ENCODE assay signal across 13 mouse cellular contexts in the genomic region with DNA sequence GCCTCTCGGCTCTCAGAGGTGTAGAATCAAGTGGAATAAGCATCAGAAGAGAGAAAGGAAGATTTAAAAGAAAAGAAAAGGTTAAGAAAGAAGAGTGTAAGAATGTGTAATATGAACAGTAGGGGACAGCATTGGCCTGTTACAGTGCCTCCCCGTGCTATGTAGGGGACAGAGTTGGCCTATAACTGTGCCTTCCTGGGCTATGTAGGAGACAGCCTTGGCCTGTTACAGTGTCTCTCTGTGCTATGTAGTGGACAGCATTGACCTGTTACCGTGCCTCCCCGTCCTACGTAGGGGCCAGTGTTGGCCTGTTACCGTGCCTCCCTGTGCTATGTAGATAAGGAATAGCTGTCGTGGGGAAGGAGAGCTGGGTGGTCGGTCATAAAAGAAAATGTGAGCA. TPM values are rescaled to one million over a fixed set of nuclear protein-coding genes. Genes with fewer than 3 reads are reported as not detected.
DNase-seq lines count a peak whose midpoint lies in the region; ATAC-seq and TF ChIP-seq lines count a peak whose summit lies in the region.
"Had no signal": no experiment of that assay in that cellular context is flagged by ENCODE, and none has a peak within 500 bp of the region (broad histone marks: within the 10 kb centered on the region; RNA-seq: fewer than 3 reads in every experiment).

No protein-coding gene starts in this region.

- dilution Hi-C loops in CH12.LX (cut with MboI; ENCODE audit: extremely low pct_ligation_motif_present, extremely low pct_unique_long_range_greater_than_20kb, low sequenced_read_pairs) = no loop called here

- TF ChIP-seq EP300 in CH12.LX (IDR thresholded peaks at IDR 0.05; ENCODE audit: low read length) = no peak

- H3K9me3 ChIP-seq in kidney, embryonic 14.5 days (ENCODE audit: control insufficient read depth, low read length) = no peaks in the 10 kb centered on the region
- H3K9me3 ChIP-seq in CH12.LX (replicated peaks; ENCODE audit: low read length) = peaks cover 4% of the 10 kb centered on the region
- H3K9me3 ChIP-seq: limb, embryonic 12.5 days had no signal

- H3K4me1 ChIP-seq in kidney, embryonic 14.5 days (ENCODE audit: control insufficient read depth, insufficient read depth, low read length) = no peaks in the 10 kb centered on the region
- no peaks in the 10 kb centered on the region for H3K4me1 ChIP-seq in CH12.LX (ENCODE audit: control insufficient read depth in 1 of 2, insufficient read depth in 2 of 2)
- H3K4me1 ChIP-seq: limb, embryonic 12.5 days had no signal

- H3K27me3 ChIP-seq in kidney, embryonic 14.5 days (ENCODE audit: control insufficient read depth, insufficient read depth, low read length) = no peaks in the 10 kb centered on the region
- H3K27me3 ChIP-seq in CH12.LX (replicated peaks) = no peaks in the 10 kb centered on the region
- H3K27me3 ChIP-seq: limb, embryonic 12.5 days had no signal

- intact Hi-C loops in gastrocnemius, adult 2 months (cut with DNase I) = loop anchor here (1.0 kb wide), 1 partner anchor 49 kb away; no protein-coding TSS in a partner anchor
- intact Hi-C loops in heart, postnatal 10 days (cut with DNase I) = loop anchor here (1.0 kb wide), 1 partner anchor 49 kb away; no protein-coding TSS in a partner anchor

- no peak overlapping the region for H3K4me2 ChIP-seq in kidney, embryonic 14.5 days (replicated peaks; ENCODE audit: low read depth, low read length)
- no peak overlapping the region for H3K4me2 ChIP-seq in CH12.LX (ENCODE audit: insufficient read depth, low read depth, poor library complexity, severe bottlenecking)
- H3K4me2 ChIP-seq: limb, embryonic 12.5 days had no signal

- no peak overlapping the region for H3K4me3 ChIP-seq in gastrocnemius, adult 2 months
- H3K4me3 ChIP-seq in kidney, embryonic 14.5 days (ENCODE audit: low read length) = no peak overlapping the region
- no peak overlapping the region for H3K4me3 ChIP-seq in CH12.LX (replicated peaks in 1 of 3; ENCODE audit: low read depth in 2 of 3, low read length in 2 of 3, poor library complexity in 1 of 3)
- H3K4me3 ChIP-seq: limb, embryonic 12.5 days had no signal

- no peak overlapping the region for H3K9ac ChIP-seq in kidney, embryonic 14.5 days (ENCODE audit: low read depth, low read length)
- H3K9ac ChIP-seq in CH12.LX (ENCODE audit: insufficient read depth, low read depth) = no peak overlapping the region
- H3K9ac ChIP-seq: limb, embryonic 12.5 days had no signal

- 0 out of 2 replicates have a peak, but pooled peaks have one; percentile 62 for ATAC-seq in kidney, embryonic 14.5 days (ENCODE audit: low FRiP score, low TSS enrichment)

- peak overlapping the region; percentile 72 for H3K27ac ChIP-seq in gastrocnemius, adult 2 months
- H3K27ac ChIP-seq in kidney, embryonic 14.5 days (ENCODE audit: low read depth, low read length) = no peak overlapping the region
- H3K27ac ChIP-seq in CH12.LX (ENCODE audit: insufficient read depth, low read depth) = no peak overlapping the region
- H3K27ac ChIP-seq: limb, embryonic 12.5 days had no signal

- no peak for TF ChIP-seq POLR2A in CH12.LX (IDR thresholded peaks at IDR 0.05; ENCODE audit: low read depth, low read length)

- no peaks in the 10 kb centered on the region for H3K79me2 ChIP-seq in CH12.LX (replicated peaks; ENCODE audit: control insufficient read depth, extremely low read depth, insufficient read depth, poor library complexity, severe bottlenecking)

- WGBS in kidney, embryonic 14.5 days = 91% methylated on average over 8 of the region's 8 CpGs

- DNase-seq in gastrocnemius, adult 2 months = peak; percentile 36
- no peak for DNase-seq in gastrocnemius, postnatal 10 days
- DNase-seq in kidney, postnatal 36 days = no peak
- DNase-seq in CH12.LX (ENCODE audit: extremely low read depth) = no peak
- peak; percentile 7 to 12 for DNase-seq in heart, postnatal 10 days
- DNase-seq in thymus, postnatal 10 days (ENCODE audit: low spot score in 2 of 2) = no peak
- DNase-seq in left cerebral cortex, adult 9 months (ENCODE audit: low spot score in 2 of 2) = no peak
- DNase-seq: adrenal gland, postnatal 10 days; kidney, adult 8-10 months; lung, postnatal 36 days; right cerebral cortex, postnatal 14 days had no signal

- in situ Hi-C loops in CH12.LX (cut with MboI; ENCODE audit: low pct_ligation_motif_present, low pct_unique_long_range_greater_than_20kb, low sequenced_read_pairs) = no loop called here

- peak; percentile 40 for TF ChIP-seq RAD21 in CH12.LX (IDR thresholded peaks at IDR 0.05; ENCODE audit: low read depth, low read length)

- peaks cover 76% of the 10 kb centered on the region for H3K36me3 ChIP-seq in kidney, embryonic 14.5 days (ENCODE audit: control insufficient read depth, insufficient read depth, low read length)
- H3K36me3 ChIP-seq in CH12.LX (replicated peaks in 1 of 2; ENCODE audit: control insufficient read depth in 1 of 2, insufficient read depth in 1 of 2, low read length in 1 of 2) = peaks cover 80 to 97% of the 10 kb centered on the region in 2 experiments

- peak; percentile 69 for TF ChIP-seq CTCF in gastrocnemius, adult 2 months (IDR thresholded peaks at IDR 0.05)
- peak in 1 of 2 experiments; percentile 43; a peak in 2 of 4 replicates for TF ChIP-seq CTCF in CH12.LX (conservative IDR thresholded peaks at IDR 0.05 in 1 of 2, IDR thresholded peaks at IDR 0.05 in 1 of 2; ENCODE audit: low read depth in 2 of 2, low read length in 2 of 2)

TF ChIP-seq in CH12.LX, 34 proteins besides CTCF, POLR2A, EP300 and RAD21:
- TF ChIP-seq HCFC1 (IDR thresholded peaks at IDR 0.05; ENCODE audit: low read depth, low read length) = no peak
- no peak for TF ChIP-seq NELFE (IDR thresholded peaks at IDR 0.05; ENCODE audit: low read depth, low read length)
- TF ChIP-seq POLR2AphosphoS2 (IDR thresholded peaks at IDR 0.05; ENCODE audit: low read depth, low read length) = no peak
- TF ChIP-seq JUND (conservative IDR thresholded peaks at IDR 0.05; ENCODE audit: low read depth, low read length) = no peak
- TF ChIP-seq NRF1 (IDR thresholded peaks at IDR 0.05; ENCODE audit: low read depth, low read length) = no peak
- TF ChIP-seq RCOR1 (conservative IDR thresholded peaks at IDR 0.05; ENCODE audit: low read depth, low read length) = no peak
- no peak for TF ChIP-seq IRF4 (IDR thresholded peaks at IDR 0.05; ENCODE audit: low read depth, low read length)
- no peak for TF ChIP-seq USF2 (conservative IDR thresholded peaks at IDR 0.05; ENCODE audit: low read depth, low read length)

RNA-seq across cellular contexts. Expression of gene Fam120b, which starts 23.5 kb away (rescaled TPM):
- 10 to 100 TPM; 10.9 to 12.8 TPM for total RNA-seq in gastrocnemius, adult 2 months (2021)
- 10 to 100 TPM in 1 of 2 experiments, 1 to 10 TPM in 1; 9.8 to 12.0 TPM for total RNA-seq in gastrocnemius, postnatal 10 days (2021)
- 18.8 and 29.4 TPM in 2 replicates for polyA plus RNA-seq in kidney, embryonic 14.5 days (2014; fragmentation: Nextera tagmentation; extraction: Ambion mirVana)
- total RNA-seq in CH12.LX (2012; rRNA removed) (17.8 and 19.5 TPM in 2 replicates), CH12.LX (2014; rRNA removed) (17.2 and 18.7 TPM in 2 replicates)
- 14.9 and 18.1 TPM in 2 replicates for polyA plus RNA-seq in CH12.LX (2012; ENCODE audit: insufficient read length, low read depth)
- 10 to 100 TPM; 10.8 to 11.5 TPM for total RNA-seq in heart, postnatal 10 days (2021)

RNA-seq across cellular contexts. Expression of gene Dll1, which starts 42.9 kb away (rescaled TPM):
- total RNA-seq in gastrocnemius, adult 2 months (2021) = 1 to 10 TPM; 3.0 to 4.1 TPM
- 10 to 100 TPM; 10.3 to 14.7 TPM for total RNA-seq in gastrocnemius, postnatal 10 days (2021)
- polyA plus RNA-seq in kidney, embryonic 14.5 days (2014; fragmentation: Nextera tagmentation; extraction: Ambion mirVana) = 16.4 and 24.6 TPM in 2 replicates
- 0.25 TPM in 1 of 2 replicates, not detected in the other for total RNA-seq in CH12.LX (2012; rRNA removed)
- 0.52 and 0.68 TPM in 2 replicates for total RNA-seq in CH12.LX (2014; rRNA removed)
- 0.14 and 0.29 TPM in 2 replicates for polyA plus RNA-seq in CH12.LX (2012; ENCODE audit: insufficient read length, low read depth)
- total RNA-seq in heart, postnatal 10 days (2021) = 1 to 10 TPM; 8.4 to 8.5 TPM

Comparison
In these comparisons a context has a peak if more than half of its experiments do, and no peak if none do; other contexts are left out.
1. DNase-seq: peak in gastrocnemius, adult 2 months (single experiment) and heart, postnatal 10 days (2 of 2); none in gastrocnemius, postnatal 10 days (single experiment), kidney, postnatal 36 days (0 of 2), CH12.LX (single experiment), thymus, postnatal 10 days (0 of 2) and left cerebral cortex, adult 9 months (0 of 2).